Mouse (Mus musculus) E14TG2a.4 (cell line): ENCODE measurements around the gene Ntn4.

ENCODE experiments used
- CTCF ChIP-seq: conservative IDR thresholded peaks from 2 replicates; pipeline ENCODE4 v1.5.1; 2014; ENCODE audit warnings: low read length
- NANOG ChIP-seq: IDR thresholded peaks from 2 replicates; pipeline ENCODE4 v1.6.1; 2014; ENCODE audit warnings: borderline replicate concordance, low read length, mixed read lengths
- POU5F1 ChIP-seq: IDR thresholded peaks from 2 replicates; pipeline ENCODE4 v1.6.1; 2014; ENCODE audit warnings: low read length, borderline replicate concordance

DNA sequence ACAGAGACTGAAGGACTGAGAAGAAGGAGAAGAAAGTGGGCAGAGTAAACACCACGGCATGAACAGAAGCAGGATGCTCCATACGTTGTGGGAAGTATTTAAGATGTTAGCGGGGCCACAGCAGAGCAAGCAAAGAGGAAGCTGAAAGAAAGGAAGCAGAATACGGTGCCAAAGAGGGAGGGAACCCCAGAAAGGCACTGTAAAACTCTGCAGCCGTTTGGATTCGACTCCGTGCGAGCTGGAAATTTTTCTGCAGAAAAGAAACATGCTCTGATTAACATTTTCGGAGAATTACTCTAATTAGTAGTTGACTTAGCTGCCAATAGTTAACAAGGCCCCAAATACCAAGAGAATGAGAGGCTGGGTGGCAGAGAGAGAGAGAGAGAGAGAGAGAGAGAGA is 127.7 kb downstream of the Ntn4 start:
- TF ChIP-seq CTCF (no peak), POU5F1 (no peak), NANOG (no peak)
